ENCODE assay signal across 18 mouse cellular contexts in the genomic region with DNA sequence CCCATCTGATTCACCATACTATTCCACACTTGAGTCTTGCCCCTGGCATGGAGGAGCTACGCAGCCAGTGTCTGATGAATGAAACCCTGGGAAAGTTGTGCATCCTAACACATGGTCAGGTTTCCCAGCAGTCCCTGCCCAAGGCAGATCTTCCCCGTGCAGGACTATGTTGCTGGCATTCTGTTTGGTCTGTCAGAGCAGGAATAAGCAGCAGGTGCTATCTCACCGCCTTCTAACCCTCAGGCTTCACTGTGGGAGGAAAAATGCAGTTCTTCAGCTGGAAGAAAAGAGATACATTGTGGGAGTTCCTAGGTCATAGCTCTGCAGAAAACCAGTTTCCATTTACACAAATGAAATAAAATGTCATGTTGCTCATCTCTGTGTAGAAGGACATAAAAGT.
"Had no signal": no experiment of that assay in that cellular context is flagged by ENCODE, and none has a peak within 500 bp of the region (broad histone marks: within the 10 kb centered on the region; RNA-seq: fewer than 3 reads in every experiment).

No protein-coding gene starts in this region.

- DNase-seq: liver, postnatal 0 days; lung, adult 2 months; lung, postnatal 14 days; lung, postnatal 36 days; right cerebral cortex, postnatal 14 days; thymus, adult 18-20 months; thymus, postnatal 14 days; thymus, postnatal 36 days had no signal

- H3K27ac ChIP-seq: lung, embryonic 15.5 days; macrophage; midbrain, embryonic 13.5 days; midbrain, embryonic 15.5 days; neural tube, embryonic 12.5 days; stomach, embryonic 15.5 days; stomach, postnatal 0 days had no signal

- H3K27me3 ChIP-seq: lung, embryonic 15.5 days; midbrain, embryonic 13.5 days; midbrain, embryonic 15.5 days; neural tube, embryonic 12.5 days; stomach, embryonic 15.5 days had no signal

- H3K36me3 ChIP-seq: midbrain, embryonic 15.5 days had no signal

- H3K4me2 ChIP-seq: lung, embryonic 15.5 days; midbrain, embryonic 11.5 days; midbrain, embryonic 13.5 days; midbrain, embryonic 15.5 days; neural tube, embryonic 12.5 days; stomach, embryonic 15.5 days had no signal

- ATAC-seq: liver, postnatal 0 days; lung, postnatal 0 days; midbrain, embryonic 13.5 days; midbrain, embryonic 15.5 days had no signal

- H3K9me3 ChIP-seq: lung, embryonic 15.5 days; megakaryocyte, embryonic 14.5 days; midbrain, embryonic 13.5 days; midbrain, embryonic 15.5 days; neural tube, embryonic 12.5 days; stomach, embryonic 15.5 days had no signal

- H3K4me3 ChIP-seq: lung, embryonic 15.5 days; megakaryocyte, embryonic 14.5 days; midbrain, embryonic 13.5 days; midbrain, embryonic 15.5 days; neural tube, embryonic 12.5 days; stomach, embryonic 15.5 days had no signal

- H3K4me1 ChIP-seq: lung, embryonic 15.5 days; midbrain, embryonic 15.5 days; stomach, embryonic 15.5 days had no signal

- H3K9ac ChIP-seq: liver, postnatal 0 days; lung, embryonic 15.5 days; midbrain, embryonic 13.5 days; midbrain, embryonic 15.5 days; neural tube, embryonic 12.5 days; stomach, embryonic 15.5 days had no signal
